Mouse (Mus musculus): ENCODE results near the gene Ascc3.

The Ascc3 gene

GRCm38 (mm10) chr10:50894170-50894991 is 301.9 kb downstream of the Ascc3 start, which contains the start of gene Sim1:
TSS of gene Sim1 (plus strand) at chr10:50894754.
- peak; percentile 68 for DNase-seq (ENCODE audit: low read depth, low spot score)

- DNase-seq (ENCODE audit: low read depth, low spot score) = no peak
These were observed 302.8 kb downstream of the Ascc3 start for GRCm38 (mm10) chr10:50895091-50895790.

- no peak for DNase-seq (ENCODE audit: low read depth, low spot score)
These were observed 303.7 kb downstream of the Ascc3 start for GRCm38 (mm10) chr10:50895881-50896766.

DNA sequence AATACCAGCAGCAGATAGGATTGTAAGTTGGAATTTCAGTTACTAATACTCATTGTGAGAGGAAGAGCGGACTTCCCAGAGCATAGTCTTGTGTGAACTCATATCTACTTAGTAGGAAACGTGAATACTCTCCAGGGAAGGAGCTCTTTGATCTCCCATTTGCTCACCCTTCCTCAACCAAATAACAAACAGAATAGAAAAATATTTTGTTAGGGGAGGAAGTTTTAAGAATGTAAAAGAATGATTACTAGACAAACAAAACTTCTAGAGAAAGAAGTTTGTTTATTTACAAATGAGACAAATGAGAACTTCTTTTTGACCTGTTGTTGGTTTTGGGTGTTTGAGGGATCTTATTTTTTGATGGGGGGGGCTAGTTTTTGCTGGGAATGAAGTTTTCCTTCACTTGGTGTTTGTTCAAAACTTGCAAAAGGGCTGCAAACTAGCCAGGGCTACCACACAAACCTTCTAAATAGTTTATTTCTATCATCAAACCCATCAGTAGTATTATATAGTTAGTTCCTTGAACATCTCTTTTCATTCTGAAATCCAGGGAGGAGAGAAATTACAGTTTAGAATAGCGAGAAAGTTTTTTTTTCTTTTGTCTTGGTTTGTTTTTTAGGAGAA is 304.4 kb downstream of the Ascc3 start:
- no peak for DNase-seq (ENCODE audit: low read depth, low spot score)

- no peak for DNase-seq (ENCODE audit: low read depth, low spot score)
These were observed 305.3 kb downstream of the Ascc3 start for GRCm38 (mm10) chr10:50897530-50898471.

DNA sequence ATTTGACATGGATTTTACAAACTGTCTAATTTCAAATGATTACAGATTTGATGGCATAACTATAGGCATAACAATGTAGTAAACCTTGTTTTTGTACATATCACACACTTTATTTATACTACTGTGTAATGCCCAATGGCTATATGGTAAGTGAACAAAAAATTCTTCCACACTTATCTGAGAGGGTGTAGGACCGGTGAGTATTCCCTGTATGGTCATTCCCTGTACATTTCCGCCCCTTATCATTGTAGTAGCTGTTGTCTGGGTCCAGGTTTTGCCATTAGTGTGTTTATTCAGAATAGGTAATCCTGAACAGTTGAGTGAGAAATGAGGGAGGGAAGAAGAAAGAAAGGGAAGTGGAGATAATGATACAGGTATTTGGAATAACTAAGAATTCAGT is 306.2 kb downstream of the Ascc3 start:
- DNase-seq (ENCODE audit: low read depth, low spot score) = no peak

GRCm38 (mm10) chr10:50899846-50900745 is 307.6 kb downstream of the Ascc3 start:
- no peak for DNase-seq (ENCODE audit: low read depth, low spot score)

Data from brain, adult 2 months (tissue).